Mouse (Mus musculus): Measurements from ENCODE around the gene Grik4.
A peak's percentile ranks its signal among the peaks of the same experiment; 100 is the strongest.

Gene Grik4

DNA sequence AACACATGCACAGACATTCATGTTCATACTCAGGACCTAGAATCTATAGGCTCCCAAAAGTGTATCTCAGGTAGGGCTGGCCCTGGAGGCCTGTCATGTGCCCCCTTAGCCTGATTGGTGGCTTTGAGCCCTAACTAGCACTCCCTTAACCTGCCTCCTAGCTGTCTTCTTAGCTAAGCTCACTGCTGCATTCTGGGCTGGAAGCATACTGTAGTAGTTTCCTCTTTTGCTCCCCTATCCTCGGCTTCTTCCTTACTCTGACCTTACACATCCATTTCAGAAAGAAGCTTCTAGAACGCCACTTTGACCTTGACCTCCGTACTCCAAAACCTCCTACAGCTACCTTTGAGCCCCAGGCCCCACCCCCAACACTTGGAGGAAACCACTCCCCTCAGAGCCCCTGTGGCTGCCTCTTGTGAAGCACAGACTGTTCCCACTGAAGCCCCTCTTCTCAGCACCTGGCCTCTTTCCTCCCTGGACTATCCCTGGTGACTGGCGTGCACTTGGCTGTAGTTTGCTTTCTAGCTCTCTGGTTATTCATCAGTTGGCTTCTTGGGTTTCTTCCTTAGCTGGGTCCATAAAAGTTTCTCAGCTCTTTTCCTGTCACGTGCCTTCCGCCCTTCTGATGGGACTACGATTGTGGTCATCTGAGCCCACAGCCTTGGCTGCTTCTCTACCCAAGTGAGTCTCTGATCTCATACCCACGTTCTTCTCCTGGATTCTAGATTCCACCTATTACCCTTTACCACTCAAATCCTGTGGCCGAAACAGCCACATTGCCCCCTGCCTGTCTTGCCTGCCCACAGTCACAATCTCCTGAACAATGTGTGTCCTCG, 84.1 kb downstream of the Grik4 start:
- no peak for DNase-seq (ENCODE audit: low spot score)

DNA sequence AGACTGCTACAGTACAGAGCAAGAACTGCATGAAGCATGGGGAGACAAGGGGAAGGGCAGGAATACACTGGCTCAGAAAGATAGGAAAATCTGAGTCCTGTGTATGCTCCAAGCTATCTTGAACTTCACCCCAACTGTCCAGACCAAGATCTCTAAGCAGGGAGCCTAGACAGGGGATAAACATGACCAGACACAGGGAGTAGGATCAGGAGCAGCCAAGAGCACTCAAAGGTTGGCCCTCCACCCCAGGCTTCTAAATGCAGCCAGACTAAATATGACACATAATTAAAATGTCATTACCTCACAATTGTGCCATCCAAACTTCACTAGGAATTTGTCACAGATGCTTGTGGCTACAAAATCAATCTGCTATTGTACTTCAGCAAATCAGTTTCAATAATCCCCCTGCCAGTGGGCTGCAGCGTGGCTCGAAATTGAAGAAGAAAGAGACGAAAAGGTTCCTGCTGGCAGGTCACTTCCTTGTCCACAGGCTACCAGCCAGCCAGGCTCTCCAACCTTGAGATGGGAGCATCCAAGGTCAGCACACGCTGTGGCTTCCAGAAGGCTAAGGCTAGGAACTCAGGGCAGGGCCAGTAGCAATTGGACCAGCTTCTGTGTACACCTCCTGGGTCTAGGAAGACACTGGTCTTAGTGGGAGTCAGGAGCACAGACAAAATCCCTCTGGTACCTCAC, 85.1 kb downstream of the Grik4 start:
- no peak for DNase-seq (ENCODE audit: low spot score)

DNA sequence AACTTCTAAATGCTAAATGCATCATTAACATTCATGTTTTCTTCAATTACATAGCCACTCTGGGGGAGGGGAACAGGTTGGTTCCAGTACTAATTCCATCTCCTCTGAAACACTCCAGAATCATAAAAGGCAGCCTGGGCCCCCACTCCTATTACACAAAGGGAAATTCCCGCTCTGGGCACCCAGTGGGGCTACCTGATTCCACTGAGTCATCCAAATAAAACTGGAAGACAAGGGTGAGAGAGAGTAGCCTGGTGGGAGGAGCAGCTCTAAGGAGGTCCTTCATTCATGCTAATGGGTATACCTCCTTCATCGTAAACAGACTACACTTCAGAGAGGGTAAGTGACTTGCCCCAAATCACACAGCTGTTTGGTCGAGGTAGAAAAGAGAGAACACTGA, 85.7 kb downstream of the Grik4 start:
- no peak for DNase-seq (ENCODE audit: low spot score)

DNA sequence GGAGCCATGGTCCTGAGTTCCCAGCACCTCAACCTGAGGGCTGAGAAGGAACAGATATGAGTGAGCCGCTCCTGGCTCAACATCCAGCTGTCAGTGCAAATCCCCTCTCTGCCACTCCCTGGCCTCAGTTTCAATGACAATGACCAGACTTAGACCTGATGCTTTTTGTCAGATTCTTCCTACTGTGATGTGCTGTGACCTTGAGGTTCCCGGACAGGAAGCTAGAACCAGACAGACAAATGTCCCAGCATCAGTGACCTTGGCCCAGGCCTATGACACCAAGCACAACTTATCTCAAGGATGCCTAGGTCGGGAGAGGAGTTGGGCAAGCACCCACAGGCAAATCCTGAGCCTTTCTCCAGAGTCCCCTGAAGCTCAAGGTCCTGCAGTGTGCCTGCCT, 86.5 kb downstream of the Grik4 start:
- no peak for DNase-seq (ENCODE audit: low spot score)

DNA sequence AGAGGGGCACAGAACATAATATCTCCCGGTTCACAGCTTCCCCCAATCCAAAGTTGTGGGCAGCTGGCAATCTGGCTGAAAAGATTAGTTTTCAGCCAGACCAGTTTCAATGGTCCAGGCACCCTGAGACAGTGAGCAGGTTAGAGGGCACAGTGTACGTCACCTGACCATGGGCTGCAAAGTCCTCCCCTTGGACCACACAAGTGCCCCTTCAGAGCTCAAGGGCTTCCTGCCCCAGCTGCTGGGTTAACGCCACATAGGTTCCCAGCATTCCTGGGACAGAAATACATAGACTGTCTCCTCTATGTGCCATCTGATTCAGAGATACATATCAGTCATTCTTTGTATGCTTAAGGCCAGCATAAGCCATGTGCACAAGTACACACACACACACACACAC, 91.2 kb downstream of the Grik4 start:
- DNase-seq (ENCODE audit: low spot score) = no peak

- no peak for DNase-seq (ENCODE audit: low spot score)
These were observed 94.2 kb downstream of the Grik4 start for GRCm38 (mm10) chr9:42850063-42850462.

DNA sequence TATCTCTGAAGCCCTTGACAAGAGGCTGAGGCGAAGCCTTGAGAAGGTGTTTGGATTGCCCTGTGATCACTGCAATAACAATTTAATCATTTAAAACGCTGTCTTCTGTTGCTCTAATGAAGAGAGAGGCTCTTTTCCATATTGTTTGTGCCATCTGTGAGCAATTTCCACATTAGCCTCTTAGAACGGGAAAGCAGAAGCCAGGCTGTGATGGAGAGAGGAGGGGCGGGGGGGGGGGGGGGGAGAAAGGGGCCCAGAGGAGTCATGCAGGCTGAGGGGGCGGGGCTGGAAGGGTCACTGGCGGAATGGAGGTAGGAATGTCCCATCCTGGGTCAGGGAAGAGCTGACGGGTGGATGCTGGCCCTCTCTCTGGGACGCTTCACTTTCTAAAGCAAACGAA, 96.2 kb downstream of the Grik4 start:
- DNase-seq (ENCODE audit: low spot score) = no peak

DNA sequence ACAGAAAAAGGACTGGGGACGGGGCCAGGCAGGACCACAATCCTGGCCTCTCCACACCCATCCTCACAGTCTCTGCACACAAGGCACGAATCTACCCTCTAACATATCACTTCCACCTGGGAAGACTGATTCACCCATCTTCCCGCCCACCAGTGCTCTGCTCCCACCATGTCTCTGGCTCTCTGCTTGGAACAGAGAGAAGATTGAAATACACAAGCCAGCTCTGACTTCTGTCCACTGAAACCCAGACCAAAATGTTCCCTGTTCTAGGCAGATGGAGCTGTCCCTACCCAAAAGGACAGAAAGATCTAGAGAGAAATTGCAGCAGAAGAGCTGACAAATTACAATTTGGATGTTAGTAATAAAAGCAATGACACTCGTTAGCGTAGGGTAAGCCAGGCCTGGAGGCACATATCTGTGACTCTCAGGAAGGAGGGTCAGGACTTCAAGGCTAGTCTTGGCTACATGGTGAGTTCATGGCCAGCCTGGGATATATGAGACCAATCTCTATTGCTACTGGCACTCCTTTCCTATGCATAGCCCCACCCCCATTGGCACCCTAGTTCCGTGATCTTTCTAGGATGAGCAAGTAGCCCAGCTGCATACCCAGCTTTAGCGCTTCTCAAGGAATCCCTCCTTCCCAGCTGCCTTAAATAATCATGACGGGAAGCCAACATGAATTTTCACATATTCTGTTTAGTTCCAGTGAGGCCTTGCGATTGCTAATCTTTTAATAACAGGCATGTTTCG, 97.4 kb downstream of the Grik4 start:
- no peak for DNase-seq (ENCODE audit: low spot score)

- DNase-seq (ENCODE audit: low spot score) = no peak
These were observed 98.2 kb downstream of the Grik4 start for GRCm38 (mm10) chr9:42846139-42846538.

DNA sequence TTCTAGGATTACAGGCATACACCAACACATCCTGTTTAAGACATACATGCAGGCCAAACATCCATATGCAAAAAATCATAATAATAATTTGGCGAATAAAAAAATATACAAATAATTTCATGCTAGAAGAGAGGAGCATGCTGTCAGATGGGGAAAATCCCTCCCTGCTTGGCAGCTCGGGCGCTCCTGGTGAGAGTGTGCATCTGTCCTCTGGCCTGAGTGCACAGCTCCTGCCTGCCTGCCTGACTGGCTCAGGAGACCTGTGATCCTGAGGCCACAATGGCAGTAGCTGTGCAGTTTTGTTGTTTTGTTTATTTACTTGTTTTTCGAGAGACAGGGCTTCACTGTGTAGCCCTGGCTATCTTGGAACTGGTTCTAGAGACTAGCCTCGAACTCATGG, 100.0 kb downstream of the Grik4 start:
- no peak for DNase-seq (ENCODE audit: low spot score)

GRCm38 (mm10) chr9:42838299-42838698, 106.0 kb downstream of the Grik4 start:
- DNase-seq (ENCODE audit: low spot score) = no peak

DNA sequence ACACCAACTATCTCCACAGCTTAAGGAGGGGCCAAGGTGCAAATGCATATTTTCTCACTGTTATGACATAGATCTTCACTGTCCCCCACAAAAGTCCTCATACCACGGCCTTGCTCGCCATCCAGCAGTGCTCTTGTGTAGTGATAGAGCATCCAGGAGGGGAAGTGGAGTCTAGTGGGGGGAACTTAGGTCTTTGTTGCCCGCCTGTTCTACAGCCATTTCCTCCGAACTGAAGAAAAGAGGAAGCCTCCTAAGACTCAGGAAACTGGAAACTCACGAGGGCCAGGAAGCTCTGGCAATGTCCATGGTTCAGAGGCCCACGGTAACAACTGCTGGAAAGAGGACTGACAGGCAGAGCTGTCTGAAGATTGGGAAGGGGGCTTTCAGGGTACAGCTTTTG, 106.8 kb downstream of the Grik4 start:
- no peak for DNase-seq (ENCODE audit: low spot score)

GRCm38 (mm10) chr9:42831558-42831957, 112.7 kb downstream of the Grik4 start:
- DNase-seq (ENCODE audit: low spot score) = no peak

- DNase-seq (ENCODE audit: low spot score) = peak; percentile 8
These were observed 125.0 kb downstream of the Grik4 start for GRCm38 (mm10) chr9:42819247-42819646.

DNA sequence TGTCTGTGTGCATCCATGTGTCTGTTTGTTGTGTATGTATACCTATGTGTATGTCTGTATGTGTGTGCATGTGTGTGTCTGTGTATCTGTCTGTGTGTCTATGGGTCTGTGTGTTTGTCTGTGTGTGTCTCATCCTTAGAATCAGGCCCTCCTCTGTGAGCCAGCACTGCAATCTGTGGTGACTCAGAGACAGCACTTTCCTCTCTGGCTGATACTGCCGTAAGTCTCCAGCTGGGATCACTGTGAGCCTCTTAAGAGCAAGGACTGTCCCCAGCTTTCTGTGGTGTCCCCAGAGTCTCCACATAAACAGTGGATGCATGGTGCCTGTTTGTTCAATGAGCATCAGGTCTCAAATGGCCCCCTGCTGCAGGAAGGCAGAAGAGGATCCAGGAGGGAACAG, 127.5 kb downstream of the Grik4 start:
- no peak for DNase-seq (ENCODE audit: low spot score)

DNA sequence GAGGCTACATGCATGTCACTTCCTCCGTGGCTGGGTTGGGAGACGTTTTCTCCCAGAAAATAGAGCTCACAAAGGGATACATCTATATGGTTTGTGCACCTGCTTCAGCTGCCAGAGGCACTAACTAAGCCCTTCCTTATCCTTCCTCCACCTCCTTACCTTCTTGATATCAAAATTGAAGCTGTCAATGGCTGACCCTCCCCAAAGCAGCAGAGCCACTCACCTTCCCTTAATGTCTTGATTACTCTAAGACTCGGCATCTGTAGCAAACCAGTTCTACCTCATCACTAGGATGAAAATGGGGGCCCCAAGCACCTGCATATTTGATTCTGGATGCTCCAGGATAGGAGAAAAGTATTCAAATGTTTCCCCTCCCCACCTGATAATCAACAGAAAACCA, 135.1 kb downstream of the Grik4 start:
- no peak for DNase-seq (ENCODE audit: low spot score)

GRCm38 (mm10) chr9:42808394-42808793, 135.9 kb downstream of the Grik4 start:
- DNase-seq (ENCODE audit: low spot score) = no peak

DNA sequence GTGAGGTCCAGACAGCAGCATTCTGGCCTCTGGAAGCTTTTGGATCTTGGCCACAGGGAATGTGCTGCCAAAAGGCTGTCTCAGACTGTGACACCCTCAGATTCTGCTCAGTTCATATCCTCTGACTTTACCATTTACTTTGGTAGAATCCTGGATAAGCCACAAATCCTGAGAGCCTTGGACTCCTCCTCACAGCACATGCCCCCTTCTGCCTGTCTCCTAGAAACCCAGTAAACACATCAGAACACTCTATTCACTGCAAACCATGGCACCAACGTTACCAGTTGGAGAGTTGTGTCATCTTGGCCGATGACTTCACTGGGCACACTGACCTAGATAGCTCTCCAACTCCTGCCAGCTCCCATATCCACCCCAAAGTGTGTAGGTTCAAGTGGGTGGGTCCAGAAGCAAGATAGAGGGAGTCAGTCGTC, 141.2 kb downstream of the Grik4 start:
- DNase-seq (ENCODE audit: low spot score) = no peak

DNA sequence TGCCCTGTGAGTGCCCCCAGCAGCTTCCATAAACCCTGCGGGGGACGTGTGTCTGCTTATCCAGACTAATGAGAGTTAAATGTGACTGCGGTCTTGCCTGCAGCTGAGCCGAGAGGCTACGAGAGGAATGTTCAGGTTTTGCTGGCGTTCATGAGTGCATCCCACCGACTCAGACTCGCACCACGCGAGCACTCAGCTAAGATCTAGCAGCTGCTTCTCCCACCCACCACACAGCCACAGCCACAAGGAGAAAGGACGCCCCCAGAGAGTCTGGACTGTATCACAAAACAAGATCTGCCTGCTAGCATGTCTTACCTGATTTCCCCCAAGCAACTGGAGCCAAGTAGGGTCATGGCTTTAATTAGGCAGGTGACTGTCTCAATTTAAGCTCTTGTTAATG, 142.4 kb downstream of the Grik4 start:
- DNase-seq (ENCODE audit: low spot score) = no peak

DNA sequence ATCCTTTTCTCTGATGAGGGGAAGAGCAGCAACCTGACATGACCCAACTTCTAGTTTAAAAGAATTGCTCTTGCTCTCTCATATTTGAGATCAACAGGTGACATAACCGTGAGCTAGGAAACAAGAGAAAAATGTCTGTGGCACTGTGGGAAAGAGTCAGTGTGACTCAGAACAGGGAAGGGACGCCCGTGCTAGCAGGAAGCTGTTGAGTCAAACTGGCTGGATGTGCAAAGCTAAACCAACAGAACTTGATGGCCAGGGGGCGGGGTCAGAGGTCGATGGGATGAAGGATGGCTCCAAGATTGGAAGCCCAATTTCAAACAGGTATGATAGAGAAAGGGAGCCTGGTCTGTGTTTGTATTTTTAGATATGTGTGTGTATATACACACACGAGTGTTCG, 144.2 kb downstream of the Grik4 start:
- DNase-seq (ENCODE audit: low spot score) = no peak

DNA sequence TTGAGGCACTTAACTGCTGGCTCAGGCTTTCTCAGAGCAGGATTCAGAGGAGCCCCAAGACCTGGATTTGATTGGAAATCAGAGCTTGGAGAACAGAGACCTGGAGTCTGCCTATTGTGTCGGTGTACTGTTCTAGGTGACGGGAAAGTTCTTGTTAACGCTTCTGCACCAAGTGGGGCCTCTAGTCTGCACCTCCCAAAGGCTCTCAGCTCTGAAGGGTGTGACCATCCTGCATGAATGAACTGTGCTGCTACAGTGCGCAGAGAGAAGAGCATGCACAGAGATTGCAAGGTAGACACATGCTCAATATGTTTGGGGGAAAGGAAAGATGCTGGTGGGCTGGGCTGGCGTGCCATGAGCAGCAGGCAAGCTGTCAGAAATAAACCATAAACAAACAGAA, 144.6 kb downstream of the Grik4 start:
- no peak for DNase-seq (ENCODE audit: low spot score)

DNA sequence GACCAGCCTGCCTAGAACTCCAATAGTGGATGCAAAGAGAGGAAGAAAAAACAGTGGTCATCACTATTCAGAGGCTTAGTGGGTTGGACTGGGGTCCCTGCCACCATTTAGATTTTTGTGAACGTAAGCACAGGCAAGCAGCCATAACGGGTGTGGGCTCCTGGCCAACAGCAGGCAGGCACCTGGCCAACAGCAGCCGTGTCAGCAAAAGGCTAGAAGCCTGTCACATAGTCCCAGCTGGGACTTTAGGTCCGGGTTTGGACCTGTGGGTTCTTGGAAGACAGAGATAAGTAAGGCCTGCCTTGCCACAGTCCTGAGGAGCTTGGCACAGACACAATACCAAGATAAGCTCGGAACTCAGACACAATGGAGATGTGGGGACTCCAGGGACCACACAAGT, 145.1 kb downstream of the Grik4 start:
- no peak for DNase-seq (ENCODE audit: low spot score)

DNA sequence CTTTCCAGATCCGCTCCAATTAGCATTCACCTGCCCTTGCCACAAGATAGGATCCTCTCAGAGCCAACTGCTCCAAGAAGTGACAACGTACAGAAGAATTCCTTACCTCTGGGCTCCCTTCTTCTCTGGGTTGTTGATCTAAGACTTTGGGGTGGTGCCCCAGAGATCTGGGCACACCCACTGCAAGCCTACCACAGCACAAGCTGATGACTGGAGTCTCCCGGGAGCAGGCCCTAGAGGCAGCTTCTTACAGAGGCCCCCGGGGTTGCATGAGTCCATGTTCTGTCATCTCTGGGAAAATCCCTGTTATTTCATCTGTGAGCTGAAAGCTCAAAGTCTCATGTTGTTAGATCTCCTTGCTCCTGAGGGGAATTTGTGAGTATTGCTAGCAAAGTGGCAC, 146.0 kb downstream of the Grik4 start:
- DNase-seq (ENCODE audit: low spot score) = no peak
